Mouse (Mus musculus): ENCODE data around the gene Arpc5. TPM values are rescaled to one million over a fixed set of nuclear protein-coding genes. Genes with fewer than 3 reads are reported as not detected.

Gene Arpc5
- polyA plus RNA-seq, 1 experiment from 2014 or later = 162 TPM

- no peak for DNase-seq
- Histone ChIP-seq H3K4me2 (ENCODE audit: low read depth, low read length) (no peak overlapping the region), H3K9ac (replicated peaks) (no peak overlapping the region), H3K9me3 (ENCODE audit: low read length) (no peaks in the 10 kb centered on the region), H3K36me3 (replicated peaks; ENCODE audit: insufficient read depth, low read length) (no peaks in the 10 kb centered on the region), H3K4me1 (ENCODE audit: insufficient read depth) (peaks cover 10% of the 10 kb centered on the region), H3K27ac (ENCODE audit: low read depth) (no peak overlapping the region), H3K27me3 (ENCODE audit: insufficient read depth, low read length) (no peaks in the 10 kb centered on the region), H3K4me3 (ENCODE audit: low read depth, low read length) (no peak overlapping the region)
- no peak for ATAC-seq
- 48% methylated on average over 8 of the region's 8 CpGs for WGBS (ENCODE audit: insufficient replicate concordance)
- TF ChIP-seq CTCF (IDR thresholded peaks at IDR 0.05; ENCODE audit: low read depth) (no peak), EP300 (IDR thresholded peaks at IDR 0.05; ENCODE audit: low read depth) (no peak)
Measured at GRCm38 (mm10) chr1:152795688-152796255, 29.4 kb downstream of the Arpc5 start.

GRCm38 (mm10) chr1:152796683-152797263, 30.4 kb downstream of the Arpc5 start:
- ATAC-seq (no peak), DNase-seq (no peak)
- peaks cover 6% of the 10 kb centered on the region for H3K4me1 ChIP-seq (ENCODE audit: insufficient read depth)
- H3K4me3 ChIP-seq (ENCODE audit: low read depth, low read length) = no peak overlapping the region
- no peak for TF ChIP-seq EP300 (IDR thresholded peaks at IDR 0.05; ENCODE audit: low read depth)
- TF ChIP-seq CTCF (IDR thresholded peaks at IDR 0.05; ENCODE audit: low read depth) = no peak
- WGBS (ENCODE audit: insufficient replicate concordance) = 67% methylated on average over 8 of the region's 8 CpGs
- peak overlapping the region; percentile 17 for H3K27ac ChIP-seq (ENCODE audit: low read depth)
- H3K27me3 ChIP-seq (ENCODE audit: insufficient read depth, low read length) = no peaks in the 10 kb centered on the region
- no peak overlapping the region for H3K4me2 ChIP-seq (ENCODE audit: low read depth, low read length)
- H3K9me3 ChIP-seq (ENCODE audit: low read length) = no peaks in the 10 kb centered on the region
- no peak overlapping the region for H3K9ac ChIP-seq (replicated peaks)
- H3K36me3 ChIP-seq (replicated peaks; ENCODE audit: insufficient read depth, low read length) = no peaks in the 10 kb centered on the region

DNA sequence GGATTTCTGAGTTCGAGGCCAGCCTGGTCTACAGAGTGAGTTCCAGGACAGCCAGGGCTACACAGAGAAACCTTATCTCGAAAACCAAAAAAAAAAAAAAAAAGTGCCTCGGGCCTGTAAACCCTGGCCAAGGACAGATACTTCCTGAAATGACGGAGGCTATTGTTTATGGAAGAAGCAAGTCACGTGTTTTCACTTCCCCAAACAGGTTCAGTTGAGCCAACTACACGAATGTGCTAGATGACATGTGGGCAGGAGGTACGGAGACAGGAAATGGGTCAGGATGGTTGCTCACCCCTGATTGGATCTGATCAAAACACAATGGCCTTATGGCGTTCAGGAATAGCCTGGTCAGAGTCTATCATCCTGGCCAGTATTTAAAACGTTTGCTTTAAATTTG, 31.8 kb downstream of the Arpc5 start:
- H3K4me2 ChIP-seq (ENCODE audit: low read depth, low read length) = no peak overlapping the region
- H3K27me3 ChIP-seq (ENCODE audit: insufficient read depth, low read length) = no peaks in the 10 kb centered on the region
- H3K4me3 ChIP-seq (ENCODE audit: low read depth, low read length) = no peak overlapping the region
- peak overlapping the region; percentile 65 for H3K27ac ChIP-seq (ENCODE audit: low read depth)
- WGBS (ENCODE audit: insufficient replicate concordance) = 33% methylated on average over 9 of the region's 9 CpGs
- no peak overlapping the region for H3K9ac ChIP-seq (replicated peaks)
- H3K9me3 ChIP-seq (ENCODE audit: low read length) = no peaks in the 10 kb centered on the region
- H3K36me3 ChIP-seq (replicated peaks; ENCODE audit: insufficient read depth, low read length) = no peaks in the 10 kb centered on the region
- TF ChIP-seq CTCF (IDR thresholded peaks at IDR 0.05; ENCODE audit: low read depth) (no peak), EP300 (IDR thresholded peaks at IDR 0.05; ENCODE audit: low read depth) (peak; percentile 29; the same call in 1 of the 2 replicates)
- ATAC-seq (peak; percentile 78), DNase-seq (no peak)
- H3K4me1 ChIP-seq (ENCODE audit: insufficient read depth) = peaks cover 6% of the 10 kb centered on the region

GRCm38 (mm10) chr1:152799897-152800296, 33.6 kb downstream of the Arpc5 start, which contains the start of gene Ncf2:
Gene Ncf2 (plus strand): TSS chr1:152800194.
- Histone ChIP-seq H3K9ac (replicated peaks) (no peak within 1 kb of the TSS), H3K4me1 (ENCODE audit: insufficient read depth) (peaks cover 6% of the 10 kb centered on the region), H3K27me3 (ENCODE audit: insufficient read depth, low read length) (no peaks in the 10 kb centered on the region), H3K36me3 (replicated peaks; ENCODE audit: insufficient read depth, low read length) (no peaks in the 10 kb centered on the region), H3K4me3 (ENCODE audit: low read depth, low read length) (no peak within 1 kb of the TSS), H3K27ac (ENCODE audit: low read depth) (peak within 1 kb of the TSS; percentile 6), H3K4me2 (ENCODE audit: low read depth, low read length) (no peak within 1 kb of the TSS), H3K9me3 (ENCODE audit: low read length) (no peaks in the 10 kb centered on the region)
- WGBS (ENCODE audit: insufficient replicate concordance) = 19% methylated on average over 2 of the region's 2 CpGs
- ATAC-seq (peak; percentile 33; the same call in 1 of the 2 replicates), DNase-seq (no peak)
- TF ChIP-seq EP300 (IDR thresholded peaks at IDR 0.05; ENCODE audit: low read depth) (no peak), CTCF (IDR thresholded peaks at IDR 0.05; ENCODE audit: low read depth) (no peak)

DNA sequence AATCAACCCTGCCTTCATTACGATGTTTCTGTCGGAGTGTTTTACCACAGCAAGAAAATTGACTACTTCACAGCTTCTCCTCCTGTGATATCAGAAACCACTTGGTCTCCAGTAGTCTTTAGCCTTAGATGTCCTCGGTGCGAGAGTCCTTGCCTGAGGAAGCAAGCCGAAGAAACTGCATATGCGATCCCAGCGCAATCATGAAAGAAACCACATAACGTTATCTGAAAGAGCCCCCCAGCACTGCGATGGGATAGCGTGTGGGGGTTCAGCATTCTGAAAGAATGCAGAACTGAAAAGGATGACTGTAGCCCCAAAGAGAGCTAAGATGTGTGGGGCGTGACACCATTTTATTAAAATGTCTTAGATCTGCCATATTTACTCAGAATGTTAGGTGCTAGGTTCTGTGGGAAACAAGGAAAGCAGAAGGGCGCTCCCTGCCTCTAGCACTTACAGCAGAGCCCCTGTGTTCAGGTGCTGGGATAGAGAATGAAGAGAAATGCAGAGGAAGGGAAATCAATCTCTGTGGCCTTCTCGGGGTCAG, 34.4 kb downstream of the Arpc5 start:
- H3K9me3 ChIP-seq (ENCODE audit: low read length) = no peaks in the 10 kb centered on the region
- no peaks in the 10 kb centered on the region for H3K27me3 ChIP-seq (ENCODE audit: insufficient read depth, low read length)
- no peak overlapping the region for H3K9ac ChIP-seq (replicated peaks)
- ATAC-seq (no peak), DNase-seq (no peak)
- no peak overlapping the region for H3K27ac ChIP-seq (ENCODE audit: low read depth)
- H3K4me2 ChIP-seq (ENCODE audit: low read depth, low read length) = no peak overlapping the region
- H3K4me1 ChIP-seq (ENCODE audit: insufficient read depth) = peaks cover 4% of the 10 kb centered on the region
- WGBS (ENCODE audit: insufficient replicate concordance) = 70% methylated on average over 13 of the region's 13 CpGs
- H3K4me3 ChIP-seq (ENCODE audit: low read depth, low read length) = no peak overlapping the region
- no peaks in the 10 kb centered on the region for H3K36me3 ChIP-seq (replicated peaks; ENCODE audit: insufficient read depth, low read length)
- TF ChIP-seq EP300 (IDR thresholded peaks at IDR 0.05; ENCODE audit: low read depth) = no peak
- TF ChIP-seq CTCF (IDR thresholded peaks at IDR 0.05; ENCODE audit: low read depth) = no peak

GRCm38 (mm10) chr1:152804907-152805306, 38.6 kb downstream of the Arpc5 start:
- no peaks in the 10 kb centered on the region for H3K36me3 ChIP-seq (replicated peaks; ENCODE audit: insufficient read depth, low read length)
- no peaks in the 10 kb centered on the region; the same call in 1 of the 2 replicates for H3K4me1 ChIP-seq (ENCODE audit: insufficient read depth)
- no peak overlapping the region for H3K4me2 ChIP-seq (ENCODE audit: low read depth, low read length)
- WGBS (ENCODE audit: insufficient replicate concordance) = 51% methylated on average over 6 of the region's 6 CpGs
- no peak overlapping the region for H3K9ac ChIP-seq (replicated peaks)
- no peak overlapping the region for H3K27ac ChIP-seq (ENCODE audit: low read depth)
- H3K27me3 ChIP-seq (ENCODE audit: insufficient read depth, low read length) = no peaks in the 10 kb centered on the region
- ATAC-seq (no peak), DNase-seq (no peak)
- no peaks in the 10 kb centered on the region for H3K9me3 ChIP-seq (ENCODE audit: low read length)
- H3K4me3 ChIP-seq (ENCODE audit: low read depth, low read length) = no peak overlapping the region
- TF ChIP-seq CTCF (IDR thresholded peaks at IDR 0.05; ENCODE audit: low read depth) (no peak), EP300 (IDR thresholded peaks at IDR 0.05; ENCODE audit: low read depth) (no peak)
